Mouse (Mus musculus): ENCODE measurements around the gene Sco1.

Sco1 gene

GRCm38 (mm10) chr11:67075036-67075435 is 22.6 kb downstream of the Sco1 start:
- no peak for TF ChIP-seq GATA4 (IDR thresholded peaks at IDR 0.05; ENCODE audit: insufficient replicate concordance, low read length)

DNA sequence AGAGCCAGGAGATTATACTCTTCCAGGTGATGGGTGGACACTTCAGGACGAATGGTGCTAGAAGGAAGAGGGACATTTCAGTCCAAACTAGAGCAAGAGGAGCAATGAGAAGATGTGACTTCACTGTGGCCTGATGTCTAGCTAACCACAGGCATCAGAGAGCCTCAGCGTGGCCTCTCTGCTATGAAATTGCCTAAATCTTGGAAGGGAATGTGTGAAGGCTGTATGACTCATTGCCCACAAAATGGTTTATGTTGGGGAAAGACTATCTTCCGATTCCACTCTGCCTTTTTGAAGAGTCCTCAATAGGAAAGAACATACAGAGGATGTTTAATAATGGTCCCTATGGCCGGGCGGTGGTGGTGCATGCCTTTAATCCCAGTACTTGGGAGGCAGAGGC is 24.3 kb downstream of the Sco1 start:
- no peak for TF ChIP-seq GATA4 (IDR thresholded peaks at IDR 0.05; ENCODE audit: insufficient replicate concordance, low read length)

GRCm38 (mm10) chr11:67077435-67077834 is 25.0 kb downstream of the Sco1 start:
- no peak for TF ChIP-seq GATA4 (IDR thresholded peaks at IDR 0.05; ENCODE audit: insufficient replicate concordance, low read length)

DNA sequence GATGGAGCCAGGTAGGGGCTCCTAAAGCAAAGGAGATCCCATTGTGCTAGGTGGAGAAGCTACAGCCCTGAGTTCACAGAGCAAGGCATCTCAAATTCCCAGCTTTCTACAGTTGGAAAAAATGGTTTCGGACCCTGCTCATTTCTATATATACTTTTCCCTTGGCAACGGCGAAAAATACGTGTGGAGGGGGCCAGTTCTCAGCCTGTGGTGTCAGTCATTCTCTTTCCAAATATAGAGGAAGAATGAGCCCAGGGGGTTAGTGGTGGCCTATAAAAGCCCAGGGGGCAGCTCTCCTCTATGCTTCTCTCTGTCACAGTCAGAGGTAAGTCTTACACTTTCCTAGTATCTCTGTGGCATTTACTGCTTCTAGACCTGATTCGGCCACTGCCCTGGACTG is 25.5 kb downstream of the Sco1 start, which contains the start of gene Myh3:
Gene Myh3 (plus strand): TSS at position 301 of the 400 bp plus-strand sequence.
- TF ChIP-seq GATA4 (IDR thresholded peaks at IDR 0.05; ENCODE audit: insufficient replicate concordance, low read length): no peak

GRCm38 (mm10) chr11:67078888-67079287 is 26.4 kb downstream of the Sco1 start:
- TF ChIP-seq GATA4 (IDR thresholded peaks at IDR 0.05; ENCODE audit: insufficient replicate concordance, low read length): no peak

DNA sequence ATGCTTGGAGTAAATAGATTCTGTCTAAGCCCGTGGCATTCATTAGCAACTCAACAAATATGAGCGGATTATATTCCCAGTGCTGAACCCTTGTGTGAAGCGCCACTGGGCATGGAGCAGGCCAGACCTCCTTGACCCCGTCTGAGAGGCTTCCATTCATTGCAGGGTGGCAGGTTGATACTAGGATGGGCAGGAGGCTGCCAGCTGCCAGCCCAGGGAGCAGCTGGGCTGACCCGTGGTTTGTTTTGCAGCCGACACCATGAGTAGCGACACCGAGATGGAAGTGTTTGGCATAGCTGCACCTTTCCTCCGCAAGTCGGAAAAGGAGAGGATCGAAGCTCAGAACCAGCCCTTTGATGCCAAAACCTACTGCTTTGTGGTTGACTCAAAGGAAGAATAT is 27.3 kb downstream of the Sco1 start:
- TF ChIP-seq GATA4 (IDR thresholded peaks at IDR 0.05; ENCODE audit: insufficient replicate concordance, low read length): no peak

- TF ChIP-seq GATA4 (IDR thresholded peaks at IDR 0.05; ENCODE audit: insufficient replicate concordance, low read length): no peak
Measured at GRCm38 (mm10) chr11:67080168-67080567, 27.7 kb downstream of the Sco1 start.

DNA sequence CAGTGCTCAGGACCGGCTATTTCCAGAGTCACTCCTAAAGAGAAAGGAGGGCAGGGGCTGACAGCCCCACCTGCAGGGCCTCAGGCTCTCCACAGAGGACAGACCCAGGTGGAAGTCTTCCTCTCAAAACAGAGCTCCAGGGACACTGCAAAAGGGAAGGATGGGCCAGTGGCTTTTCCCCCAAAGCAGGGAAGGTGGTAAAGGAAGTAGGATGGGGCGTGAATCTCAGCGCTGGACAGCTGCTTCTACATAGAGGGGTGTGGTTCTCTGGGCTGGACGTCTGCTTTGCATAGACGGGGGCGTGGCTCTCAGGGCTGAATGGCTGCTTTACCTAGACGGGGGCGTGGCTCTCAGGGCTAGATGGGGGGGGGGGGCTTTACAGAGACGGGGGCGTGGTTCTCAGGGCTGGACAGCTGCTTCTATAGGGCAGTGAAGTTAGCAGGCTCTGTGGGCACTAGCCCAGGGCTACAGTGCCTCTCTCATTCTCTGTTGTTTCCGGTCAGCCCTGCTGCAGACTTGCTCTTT is 28.7 kb downstream of the Sco1 start:
- TF ChIP-seq GATA4 (IDR thresholded peaks at IDR 0.05; ENCODE audit: insufficient replicate concordance, low read length): no peak

- no peak for TF ChIP-seq GATA4 (IDR thresholded peaks at IDR 0.05; ENCODE audit: insufficient replicate concordance, low read length)
Measured at GRCm38 (mm10) chr11:67082188-67082587, 29.7 kb downstream of the Sco1 start.

GRCm38 (mm10) chr11:67082793-67083192 is 30.3 kb downstream of the Sco1 start:
- no peak for TF ChIP-seq GATA4 (IDR thresholded peaks at IDR 0.05; ENCODE audit: insufficient replicate concordance, low read length)

DNA sequence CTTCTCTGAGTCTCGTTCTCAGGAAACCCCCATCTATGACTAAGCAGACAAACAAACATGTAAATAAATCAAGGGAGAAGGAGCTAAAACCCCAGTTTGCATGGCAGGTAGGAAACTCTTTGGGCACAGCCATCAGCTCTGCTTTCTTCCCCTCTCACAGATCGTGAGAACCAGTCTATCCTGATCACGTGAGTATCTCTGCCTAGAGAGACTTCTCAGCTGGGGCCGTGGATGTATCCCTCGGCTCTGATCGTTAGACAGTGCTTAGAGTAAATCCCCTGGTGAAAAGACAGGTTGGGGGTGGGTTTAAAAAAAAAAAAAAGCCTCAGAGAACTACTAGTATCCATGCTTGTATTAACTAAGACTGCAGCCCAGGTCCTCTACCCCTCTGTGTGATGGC is 30.8 kb downstream of the Sco1 start:
- no peak for TF ChIP-seq GATA4 (IDR thresholded peaks at IDR 0.05; ENCODE audit: insufficient replicate concordance, low read length)

- TF ChIP-seq GATA4 (IDR thresholded peaks at IDR 0.05; ENCODE audit: insufficient replicate concordance, low read length): no peak
Measured at GRCm38 (mm10) chr11:67083712-67084340, 31.4 kb downstream of the Sco1 start.

GRCm38 (mm10) chr11:67085489-67085888 is 33.0 kb downstream of the Sco1 start:
- TF ChIP-seq GATA4 (IDR thresholded peaks at IDR 0.05; ENCODE audit: insufficient replicate concordance, low read length): no peak

GRCm38 (mm10) chr11:67086467-67087164 is 34.1 kb downstream of the Sco1 start:
- no peak for TF ChIP-seq GATA4 (IDR thresholded peaks at IDR 0.05; ENCODE audit: insufficient replicate concordance, low read length)

- TF ChIP-seq GATA4 (IDR thresholded peaks at IDR 0.05; ENCODE audit: insufficient replicate concordance, low read length): no peak
Measured at GRCm38 (mm10) chr11:67087225-67087624, 34.8 kb downstream of the Sco1 start.

GRCm38 (mm10) chr11:67093201-67093600 is 40.7 kb downstream of the Sco1 start:
- no peak for TF ChIP-seq GATA4 (IDR thresholded peaks at IDR 0.05; ENCODE audit: insufficient replicate concordance, low read length)

Measured in liver, adult (tissue).